Mouse (Mus musculus): ENCODE data around the gene Tsr2. TPM values are rescaled to one million over a fixed set of nuclear protein-coding genes. Genes with fewer than 3 reads are reported as not detected.

Tsr2 gene
- total and polyA plus RNA-seq, 2 experiments from 2014 or later, result 24.1 to 41.9 TPM

- TF ChIP-seq CTCF (IDR thresholded peaks at IDR 0.05), result no peak
These were observed 11.1 kb upstream of the Tsr2 start for GRCm38 (mm10) chrX:151107301-151108067.

GRCm38 (mm10) chrX:151087418-151087817 lies 8.9 kb downstream of the Tsr2 start:
- no peak for DNase-seq (ENCODE audit: low spot score)
- no peak overlapping the region for H3K4me2 ChIP-seq (ENCODE audit: low read depth, low read length, poor library complexity, severe bottlenecking)

More at GRCm38 (mm10) chrX:151107301-151108067, 11.1 kb upstream of the Tsr2 start:
- Histone ChIP-seq H3K9me3 (ENCODE audit: low read length) (no peaks in the 10 kb centered on the region), H3K27ac (ENCODE audit: low read depth, low read length) (peak overlapping the region; percentile 55; the same call in 1 of the 2 replicates), H3K9ac (replicated peaks; ENCODE audit: low read length, poor library complexity, severe bottlenecking) (no peak overlapping the region), H3K27me3 (ENCODE audit: insufficient read depth, low read length) (no peaks in the 10 kb centered on the region), H3K4me2 (ENCODE audit: low read depth, low read length, poor library complexity, severe bottlenecking) (no peak overlapping the region), H3K4me3 (ENCODE audit: low read depth, low read length) (no peak overlapping the region), H3K4me1 (ENCODE audit: insufficient read depth, low read length) (no peaks in the 10 kb centered on the region), H3K36me3 (ENCODE audit: insufficient read depth, low read length) (no peaks in the 10 kb centered on the region)
- 42% methylated on average over 7 of the region's 7 CpGs for whole genome bisulfite sequencing
- DNase-seq (ENCODE audit: low spot score) (peak; percentile 50), ATAC-seq (ENCODE audit: low FRiP score) (peak; percentile 74)

GRCm38 (mm10) chrX:151085599-151085998 lies 10.7 kb downstream of the Tsr2 start:
- H3K4me1 ChIP-seq (ENCODE audit: insufficient read depth, low read length), result no peaks in the 10 kb centered on the region
- WGBS, result 82% methylated on average over 2 of the region's 2 CpGs
- ATAC-seq (ENCODE audit: low FRiP score) (no peak), DNase-seq (ENCODE audit: low spot score) (no peak)
- no peaks in the 10 kb centered on the region for H3K9me3 ChIP-seq (ENCODE audit: low read length)
- peaks cover 14% of the 10 kb centered on the region for H3K36me3 ChIP-seq (ENCODE audit: insufficient read depth, low read length)
- no peak overlapping the region for H3K4me2 ChIP-seq (ENCODE audit: low read depth, low read length, poor library complexity, severe bottlenecking)
- no peak overlapping the region for H3K27ac ChIP-seq (ENCODE audit: low read depth, low read length)
- H3K27me3 ChIP-seq (ENCODE audit: insufficient read depth, low read length), result no peaks in the 10 kb centered on the region
- no peak overlapping the region for H3K4me3 ChIP-seq (ENCODE audit: low read depth, low read length)
- no peak for TF ChIP-seq CTCF (IDR thresholded peaks at IDR 0.05)
- H3K9ac ChIP-seq (replicated peaks; ENCODE audit: low read length, poor library complexity, severe bottlenecking), result no peak overlapping the region

More at GRCm38 (mm10) chrX:151087418-151087817, 8.9 kb downstream of the Tsr2 start:
- TF ChIP-seq CTCF (IDR thresholded peaks at IDR 0.05), result no peak
- Histone ChIP-seq H3K36me3 (ENCODE audit: insufficient read depth, low read length) (peaks cover 14% of the 10 kb centered on the region), H3K4me1 (ENCODE audit: insufficient read depth, low read length) (no peaks in the 10 kb centered on the region), H3K9me3 (ENCODE audit: low read length) (no peaks in the 10 kb centered on the region), H3K27me3 (ENCODE audit: insufficient read depth, low read length) (no peaks in the 10 kb centered on the region), H3K4me3 (ENCODE audit: low read depth, low read length) (no peak overlapping the region), H3K9ac (replicated peaks; ENCODE audit: low read length, poor library complexity, severe bottlenecking) (no peak overlapping the region), H3K27ac (ENCODE audit: low read depth, low read length) (no peak overlapping the region)
- 74% methylated on average over 1 of the region's 1 CpGs for WGBS
- no peak for ATAC-seq (ENCODE audit: low FRiP score)

- H3K9me3 ChIP-seq (ENCODE audit: low read length), result no peaks in the 10 kb centered on the region
- no peaks in the 10 kb centered on the region for H3K27me3 ChIP-seq (ENCODE audit: insufficient read depth, low read length)
- H3K9ac ChIP-seq (replicated peaks; ENCODE audit: low read length, poor library complexity, severe bottlenecking), result no peak overlapping the region
- peak; percentile 3 for DNase-seq (ENCODE audit: low spot score)
- no peak for TF ChIP-seq CTCF (IDR thresholded peaks at IDR 0.05)
- no peak overlapping the region for H3K27ac ChIP-seq (ENCODE audit: low read depth, low read length)
- no peak overlapping the region for H3K4me2 ChIP-seq (ENCODE audit: low read depth, low read length, poor library complexity, severe bottlenecking)
- no peak for ATAC-seq (ENCODE audit: low FRiP score)
- H3K4me1 ChIP-seq (ENCODE audit: insufficient read depth, low read length), result no peaks in the 10 kb centered on the region
- H3K36me3 ChIP-seq (ENCODE audit: insufficient read depth, low read length), result peaks cover 9% of the 10 kb centered on the region; the same call in 1 of the 2 replicates
- WGBS, result 54% methylated on average over 4 of the region's 4 CpGs
- H3K4me3 ChIP-seq (ENCODE audit: low read depth, low read length), result no peak overlapping the region
These were observed 19.3 kb downstream of the Tsr2 start for GRCm38 (mm10) chrX:151076941-151077485.

GRCm38 (mm10) chrX:151076007-151076406 lies 20.3 kb downstream of the Tsr2 start:
- TF ChIP-seq CTCF (IDR thresholded peaks at IDR 0.05), result no peak
- H3K9me3 ChIP-seq (ENCODE audit: low read length), result no peaks in the 10 kb centered on the region
- DNase-seq (ENCODE audit: low spot score), result no peak
- WGBS, result 94% methylated on average over 5 of the region's 5 CpGs
- no peak overlapping the region for H3K9ac ChIP-seq (replicated peaks; ENCODE audit: low read length, poor library complexity, severe bottlenecking)
- no peak for ATAC-seq (ENCODE audit: low FRiP score)
- H3K4me1 ChIP-seq (ENCODE audit: insufficient read depth, low read length), result no peaks in the 10 kb centered on the region
- no peaks in the 10 kb centered on the region for H3K27me3 ChIP-seq (ENCODE audit: insufficient read depth, low read length)
- no peak overlapping the region for H3K4me2 ChIP-seq (ENCODE audit: low read depth, low read length, poor library complexity, severe bottlenecking)
- peaks cover 12% of the 10 kb centered on the region; the same call in 1 of the 2 replicates for H3K36me3 ChIP-seq (ENCODE audit: insufficient read depth, low read length)
- no peak overlapping the region for H3K4me3 ChIP-seq (ENCODE audit: low read depth, low read length)
- H3K27ac ChIP-seq (ENCODE audit: low read depth, low read length), result no peak overlapping the region

- no peak overlapping the region for H3K4me3 ChIP-seq (ENCODE audit: low read depth, low read length)
- no peaks in the 10 kb centered on the region for H3K4me1 ChIP-seq (ENCODE audit: insufficient read depth, low read length)
- no peaks in the 10 kb centered on the region for H3K27me3 ChIP-seq (ENCODE audit: insufficient read depth, low read length)
- no peak overlapping the region for H3K4me2 ChIP-seq (ENCODE audit: low read depth, low read length, poor library complexity, severe bottlenecking)
- ATAC-seq (ENCODE audit: low FRiP score) (no peak), DNase-seq (ENCODE audit: low spot score) (no peak)
- H3K9ac ChIP-seq (replicated peaks; ENCODE audit: low read length, poor library complexity, severe bottlenecking), result no peak overlapping the region
- no peaks in the 10 kb centered on the region for H3K9me3 ChIP-seq (ENCODE audit: low read length)
- 92% methylated on average over 5 of the region's 5 CpGs for WGBS
- H3K27ac ChIP-seq (ENCODE audit: low read depth, low read length), result no peak overlapping the region
- H3K36me3 ChIP-seq (ENCODE audit: insufficient read depth, low read length), result peaks cover 16% of the 10 kb centered on the region; the same call in 1 of the 2 replicates
- no peak for TF ChIP-seq CTCF (IDR thresholded peaks at IDR 0.05)
These were observed 28.5 kb downstream of the Tsr2 start for GRCm38 (mm10) chrX:151067876-151068275.
